11 mouse cellular contexts compared by ENCODE assay signal in genomic region chr15:5086162-5086561, GRCm38 (mm10). TPM values are rescaled to one million over a fixed set of nuclear protein-coding genes. Genes with fewer than 3 reads are reported as not detected.
DNase-seq lines count a peak whose midpoint lies in the region; ATAC-seq and TF ChIP-seq lines count a peak whose summit lies in the region.
"Had no signal": no experiment of that assay in that cellular context is flagged by ENCODE, and none has a peak within 500 bp of the region (broad histone marks: within the 10 kb centered on the region; RNA-seq: fewer than 3 reads in every experiment).

No protein-coding gene starts in this region.

- no peak overlapping the region for H3K27ac ChIP-seq in heart, postnatal 0 days (ENCODE audit: low read depth)
- H3K27ac ChIP-seq in heart, embryonic 11.5 days (ENCODE audit: low read depth, low read length), result no peak overlapping the region
- no peak overlapping the region for H3K27ac ChIP-seq in midbrain, postnatal 0 days (ENCODE audit: low read depth, low read length)
- no peak overlapping the region for H3K27ac ChIP-seq in midbrain, embryonic 11.5 days (ENCODE audit: low read depth, low read length)
- H3K27ac ChIP-seq: embryonic facial prominence, embryonic 13.5 days; macrophage had no signal

- H3K36me3 ChIP-seq in heart, postnatal 0 days (replicated peaks; ENCODE audit: control insufficient read depth, insufficient read depth, low read length), result no peaks in the 10 kb centered on the region
- H3K36me3 ChIP-seq in heart, embryonic 11.5 days (ENCODE audit: control insufficient read depth, insufficient read depth, low read length), result no peaks in the 10 kb centered on the region
- H3K36me3 ChIP-seq in midbrain, postnatal 0 days (ENCODE audit: insufficient read depth, low read length), result no peaks in the 10 kb centered on the region
- no peaks in the 10 kb centered on the region for H3K36me3 ChIP-seq in midbrain, embryonic 11.5 days (ENCODE audit: control insufficient read depth, insufficient read depth, low read length)
- no peaks in the 10 kb centered on the region for H3K36me3 ChIP-seq in splenic B cell, adult 2 months (ENCODE audit: control insufficient read depth, insufficient read depth, low read length, poor library complexity, severe bottlenecking)
- H3K36me3 ChIP-seq: embryonic facial prominence, embryonic 13.5 days had no signal

- 13% methylated on average over 2 of the region's 2 CpGs for WGBS in heart, postnatal 0 days
- WGBS in heart, embryonic 11.5 days (ENCODE audit: insufficient replicate concordance), result 3% methylated on average over 2 of the region's 2 CpGs
- WGBS in midbrain, postnatal 0 days, result 10% methylated on average over 2 of the region's 2 CpGs
- WGBS in midbrain, embryonic 11.5 days, result 11% methylated on average over 2 of the region's 2 CpGs

- H3K9me3 ChIP-seq in heart, postnatal 0 days (replicated peaks; ENCODE audit: control insufficient read depth, low read length), result no peaks in the 10 kb centered on the region
- no peaks in the 10 kb centered on the region for H3K9me3 ChIP-seq in heart, embryonic 11.5 days (replicated peaks; ENCODE audit: control insufficient read depth, low read length)
- no peaks in the 10 kb centered on the region for H3K9me3 ChIP-seq in midbrain, postnatal 0 days (ENCODE audit: low read length)
- H3K9me3 ChIP-seq in midbrain, embryonic 11.5 days (ENCODE audit: control insufficient read depth, low read length), result no peaks in the 10 kb centered on the region
- H3K9me3 ChIP-seq: embryonic facial prominence, embryonic 13.5 days had no signal

- no peak for ATAC-seq in heart, postnatal 0 days (ENCODE audit: insufficient read depth, low read depth)
- ATAC-seq in heart, embryonic 11.5 days (replicated peaks; ENCODE audit: insufficient number of reproducible peaks, low FRiP score, low TSS enrichment), result no peak
- no peak for ATAC-seq in midbrain, postnatal 0 days (ENCODE audit: low FRiP score)
- no peak for ATAC-seq in midbrain, embryonic 11.5 days (ENCODE audit: low FRiP score)

- no peak overlapping the region for H3K9ac ChIP-seq in heart, postnatal 0 days (replicated peaks; ENCODE audit: low read depth, low read length)
- H3K9ac ChIP-seq in heart, embryonic 11.5 days (ENCODE audit: low read depth, low read length), result no peak overlapping the region
- no peak overlapping the region for H3K9ac ChIP-seq in midbrain, postnatal 0 days (replicated peaks; ENCODE audit: low read length, poor library complexity, severe bottlenecking)
- H3K9ac ChIP-seq in midbrain, embryonic 11.5 days (ENCODE audit: low read length), result no peak overlapping the region
- H3K9ac ChIP-seq: embryonic facial prominence, embryonic 13.5 days had no signal

- no peaks in the 10 kb centered on the region for H3K27me3 ChIP-seq in heart, postnatal 0 days (ENCODE audit: control insufficient read depth, insufficient read depth, low read length)
- no peaks in the 10 kb centered on the region for H3K27me3 ChIP-seq in heart, embryonic 11.5 days (ENCODE audit: control insufficient read depth, insufficient read depth, low read length)
- H3K27me3 ChIP-seq in midbrain, postnatal 0 days (ENCODE audit: insufficient read depth, low read length), result no peaks in the 10 kb centered on the region
- no peaks in the 10 kb centered on the region for H3K27me3 ChIP-seq in midbrain, embryonic 11.5 days (ENCODE audit: control insufficient read depth, insufficient read depth, low read length)
- no peaks in the 10 kb centered on the region for H3K27me3 ChIP-seq in splenic B cell, adult 2 months (ENCODE audit: control insufficient read depth, insufficient read depth, low read length, poor library complexity, severe bottlenecking)
- H3K27me3 ChIP-seq: embryonic facial prominence, embryonic 13.5 days had no signal

- no peak for DNase-seq in heart, postnatal 0 days (ENCODE audit: low spot score)
- DNase-seq in midbrain, postnatal 0 days (ENCODE audit: low spot score), result peak; percentile 44
- no peak for DNase-seq in midbrain, embryonic 11.5 days (ENCODE audit: low spot score, missing footprints)
- peak; percentile 20 for DNase-seq in embryo, embryonic 11.5 days (ENCODE audit: low read depth, low spot score)
- peak; percentile 45 for DNase-seq in splenic B cell, adult 2 months (ENCODE audit: low read depth, low spot score)
- DNase-seq in cerebellum, adult 11 months, result no peak
- no peak for DNase-seq in gastrocnemius, adult 18-20 months (ENCODE audit: low spot score)
- DNase-seq: layer of hippocampus, adult 9-11 months had no signal

- no peak overlapping the region for H3K4me2 ChIP-seq in heart, postnatal 0 days (ENCODE audit: low read depth, low read length)
- no peak overlapping the region for H3K4me2 ChIP-seq in heart, embryonic 11.5 days
- no peak overlapping the region for H3K4me2 ChIP-seq in midbrain, postnatal 0 days (ENCODE audit: low read depth, low read length, poor library complexity, severe bottlenecking)
- H3K4me2 ChIP-seq in midbrain, embryonic 11.5 days, result no peak overlapping the region
- H3K4me2 ChIP-seq: embryonic facial prominence, embryonic 13.5 days had no signal

- no peaks in the 10 kb centered on the region for H3K4me1 ChIP-seq in heart, postnatal 0 days (ENCODE audit: control insufficient read depth, insufficient read depth)
- no peaks in the 10 kb centered on the region for H3K4me1 ChIP-seq in heart, embryonic 11.5 days (ENCODE audit: control insufficient read depth, insufficient read depth, low read length)
- H3K4me1 ChIP-seq in midbrain, postnatal 0 days (ENCODE audit: insufficient read depth, low read length), result no peaks in the 10 kb centered on the region
- no peaks in the 10 kb centered on the region for H3K4me1 ChIP-seq in midbrain, embryonic 11.5 days (ENCODE audit: control insufficient read depth, insufficient read depth, low read length)
- H3K4me1 ChIP-seq: embryonic facial prominence, embryonic 13.5 days had no signal

- H3K4me3 ChIP-seq in heart, postnatal 0 days (ENCODE audit: low read depth, low read length), result no peak overlapping the region
- no peak overlapping the region for H3K4me3 ChIP-seq in heart, embryonic 11.5 days (ENCODE audit: low read depth, low read length)
- no peak overlapping the region for H3K4me3 ChIP-seq in midbrain, postnatal 0 days (ENCODE audit: low read depth, low read length)
- no peak overlapping the region for H3K4me3 ChIP-seq in midbrain, embryonic 11.5 days (ENCODE audit: low read depth, low read length)
- H3K4me3 ChIP-seq: embryonic facial prominence, embryonic 13.5 days had no signal

- TF ChIP-seq EP300 in heart, postnatal 0 days (IDR thresholded peaks at IDR 0.05; ENCODE audit: low read depth), result no peak

- TF ChIP-seq CTCF in heart, postnatal 0 days (IDR thresholded peaks at IDR 0.05; ENCODE audit: low read depth), result peak; percentile 55
- TF ChIP-seq CTCF in midbrain, postnatal 0 days (IDR thresholded peaks at IDR 0.05), result peak; percentile 66

RNA-seq across cellular contexts. Expression of gene Card6, which starts 22.2 kb away (rescaled TPM):
- 1.8 and 2.2 TPM in 2 replicates for total RNA-seq in heart, postnatal 0 days (2014; rRNA removed; ENCODE audit: low replicate concordance)
- 1.7 and 1.8 TPM in 2 replicates for polyA plus RNA-seq in heart, postnatal 0 days (2015; fragmentation: Nextera tagmentation; extraction: Ambion mirVana)
- 2.5 TPM in 2 replicates for polyA plus RNA-seq in heart, embryonic 11.5 days (2014; fragmentation: Nextera tagmentation; extraction: Ambion mirVana)
- 0.11 and 0.42 TPM in 2 replicates for total RNA-seq in midbrain, postnatal 0 days (2014; rRNA removed)
- polyA plus RNA-seq in midbrain, postnatal 0 days (2015; fragmentation: Nextera tagmentation; extraction: Ambion mirVana), result 0.25 and 0.52 TPM in 2 replicates
- 0.63 and 1.5 TPM in 2 replicates for polyA plus RNA-seq in midbrain, embryonic 11.5 days (2014; fragmentation: Nextera tagmentation; extraction: Ambion mirVana)
- 1 to 10 TPM; 2.4 to 2.7 TPM for total RNA-seq in gastrocnemius, adult 18-20 months (2021)

RNA-seq across cellular contexts. Expression of gene C7, which starts 22.6 kb away (rescaled TPM):
- total RNA-seq in heart, postnatal 0 days (2014; rRNA removed; ENCODE audit: low replicate concordance), result 0.15 TPM in 1 of 2 replicates, not detected in the other
- polyA plus RNA-seq in heart, postnatal 0 days (2015; fragmentation: Nextera tagmentation; extraction: Ambion mirVana), result 0.05 TPM in 1 of 2 replicates, not detected in the other
- polyA plus RNA-seq in heart, embryonic 11.5 days (2014; fragmentation: Nextera tagmentation; extraction: Ambion mirVana), result 0.14 TPM in 1 of 2 replicates, not detected in the other
- total RNA-seq in midbrain, postnatal 0 days (2014; rRNA removed), result 0.27 TPM in 1 of 2 replicates, not detected in the other
- 0.10 TPM in 1 of 2 replicates, not detected in the other for polyA plus RNA-seq in midbrain, postnatal 0 days (2015; fragmentation: Nextera tagmentation; extraction: Ambion mirVana)
- 0.08 and 0.11 TPM in 2 replicates for polyA plus RNA-seq in midbrain, embryonic 11.5 days (2014; fragmentation: Nextera tagmentation; extraction: Ambion mirVana)
- total RNA-seq in gastrocnemius, adult 18-20 months (2021), result 1 to 10 TPM; 1.7 to 5.1 TPM
- polyA plus RNA-seq: embryonic facial prominence, embryonic 13.5 days; macrophage had no signal

RNA-seq across cellular contexts. Expression of gene Rpl37, which starts 30.3 kb away (rescaled TPM):
- total RNA-seq in heart, postnatal 0 days (2014; rRNA removed; ENCODE audit: low replicate concordance), result 154 and 164 TPM in 2 replicates
- 374 and 392 TPM in 2 replicates for polyA plus RNA-seq in heart, postnatal 0 days (2015; fragmentation: Nextera tagmentation; extraction: Ambion mirVana)
- polyA plus RNA-seq in heart, embryonic 11.5 days (2014; fragmentation: Nextera tagmentation; extraction: Ambion mirVana), result 433 and 532 TPM in 2 replicates
- total RNA-seq in midbrain, postnatal 0 days (2014; rRNA removed), result 186 and 281 TPM in 2 replicates
- 359 and 404 TPM in 2 replicates for polyA plus RNA-seq in midbrain, postnatal 0 days (2015; fragmentation: Nextera tagmentation; extraction: Ambion mirVana)
- polyA plus RNA-seq in midbrain, embryonic 11.5 days (2014; fragmentation: Nextera tagmentation; extraction: Ambion mirVana), result 475 and 516 TPM in 2 replicates
- total RNA-seq in gastrocnemius, adult 18-20 months (2021), result 100 to 1,000 TPM; 186 to 194 TPM

RNA-seq across cellular contexts. Expression of gene Prkaa1, which starts 57.5 kb away (rescaled TPM):
- total RNA-seq in heart, postnatal 0 days (2014; rRNA removed; ENCODE audit: low replicate concordance), result 11.6 and 15.5 TPM in 2 replicates
- 9.8 and 10.0 TPM in 2 replicates for polyA plus RNA-seq in heart, postnatal 0 days (2015; fragmentation: Nextera tagmentation; extraction: Ambion mirVana)
- 25.5 and 28.0 TPM in 2 replicates for polyA plus RNA-seq in heart, embryonic 11.5 days (2014; fragmentation: Nextera tagmentation; extraction: Ambion mirVana)
- total RNA-seq in midbrain, postnatal 0 days (2014; rRNA removed), result 17.2 and 17.5 TPM in 2 replicates
- polyA plus RNA-seq in midbrain, postnatal 0 days (2015; fragmentation: Nextera tagmentation; extraction: Ambion mirVana), result 9.5 and 10.6 TPM in 2 replicates
- polyA plus RNA-seq in midbrain, embryonic 11.5 days (2014; fragmentation: Nextera tagmentation; extraction: Ambion mirVana), result 20.0 and 20.3 TPM in 2 replicates
- 10 to 100 TPM; 10.2 to 10.8 TPM for total RNA-seq in gastrocnemius, adult 18-20 months (2021)

Comparison
In these comparisons a context has a peak if more than half of its experiments do, and no peak if none do; other contexts are left out.
1. DNase-seq: peak in midbrain, postnatal 0 days (single experiment), embryo, embryonic 11.5 days (single experiment) and splenic B cell, adult 2 months (single experiment); none in heart, postnatal 0 days (single experiment), midbrain, embryonic 11.5 days (single experiment), cerebellum, adult 11 months (single experiment) and gastrocnemius, adult 18-20 months (single experiment).